Mouse (Mus musculus) hindbrain, embryonic 10.5 days (tissue): Measurements from ENCODE around the gene Hmgb1. TPM values are rescaled to one million over a fixed set of nuclear protein-coding genes. Genes with fewer than 3 reads are reported as not detected.

Experiments used
- DNase-seq: peaks from one replicate; pipeline ENCODE4 v3.0.0-alpha.2; 2017; ENCODE audit warnings: low spot score
- H3K27ac ChIP-seq: fragments of 300-500 bp; sonication (generic); 2 replicates; pipeline ENCODE4 v1.5.1; 2016; ENCODE audit warnings: mild to moderate bottlenecking, moderate library complexity
- H3K27me3 ChIP-seq: fragments of 300-500 bp; sonication (generic); 2 replicates; pipeline ENCODE4 v1.6.1; 2016; ENCODE audit warnings: mild to moderate bottlenecking; ENCODE audit not compliant: poor library complexity, insufficient read depth, severe bottlenecking
- H3K36me3 ChIP-seq: fragments of 300-500 bp; sonication (generic); 2 replicates; pipeline ENCODE4 v1.6.1; 2016; ENCODE audit warnings: mild to moderate bottlenecking, moderate library complexity
- H3K4me1 ChIP-seq: fragments of 300-500 bp; sonication (generic); replicated peaks from 2 replicates; pipeline ENCODE4 v1.6.1; 2016; ENCODE audit warnings: mild to moderate bottlenecking
- H3K4me3 ChIP-seq: fragments of 300-500 bp; sonication (generic); 2 replicates; pipeline ENCODE4 v1.5.1; 2016; ENCODE audit warnings: mild to moderate bottlenecking, moderate library complexity
- H3K9me3 ChIP-seq: fragments of 300-500 bp; sonication (generic); 2 replicates; pipeline ENCODE4 v1.6.1; 2016; ENCODE audit warnings: mild to moderate bottlenecking, moderate library complexity
- WGBS: fragments of 180-500 bp; shearing (Covaris S2); methylation state at CpG from one replicate; pipeline ENCODE4 v1.1.7; 2016; 5-methylcytosine and 5-hydroxymethylcytosine counted together
- polyA plus RNA-seq: library from polyadenylated mRNA; unstranded; fragments of >200 nt; fragmentation: Nextera tagmentation; extraction: Ambion mirVana; gene quantifications from 2 replicates; pipeline ENCODE4 v1.2.1, GENCODE M21; 2016

Hmgb1 gene
- polyA plus RNA-seq, 1 experiment from 2014 or later = 1,115 TPM

DNA sequence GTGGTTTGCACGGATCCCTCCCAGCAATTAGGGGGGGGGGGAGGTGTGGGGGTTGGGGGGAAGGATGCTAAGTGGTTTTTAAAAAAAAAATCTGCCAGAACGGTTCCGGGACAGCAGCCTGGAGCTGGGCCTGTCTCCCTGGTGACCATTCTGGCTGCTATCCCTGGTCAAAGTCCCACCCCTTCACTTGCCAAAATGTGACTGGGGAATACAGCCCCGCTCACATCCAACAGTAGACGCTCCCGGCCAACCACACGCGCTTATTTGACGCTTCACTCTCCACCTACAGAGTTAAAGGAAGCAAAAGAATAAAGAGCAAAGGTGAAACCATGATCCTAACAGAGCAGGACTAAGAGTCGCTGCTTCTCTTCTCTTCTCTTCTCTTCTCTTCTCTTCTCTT, 146.6 kb downstream of the Hmgb1 start:
- WGBS = 30% methylated on average over 10 of the region's 10 CpGs
- DNase-seq = no peak
- H3K27ac ChIP-seq = no peak overlapping the region

DNA sequence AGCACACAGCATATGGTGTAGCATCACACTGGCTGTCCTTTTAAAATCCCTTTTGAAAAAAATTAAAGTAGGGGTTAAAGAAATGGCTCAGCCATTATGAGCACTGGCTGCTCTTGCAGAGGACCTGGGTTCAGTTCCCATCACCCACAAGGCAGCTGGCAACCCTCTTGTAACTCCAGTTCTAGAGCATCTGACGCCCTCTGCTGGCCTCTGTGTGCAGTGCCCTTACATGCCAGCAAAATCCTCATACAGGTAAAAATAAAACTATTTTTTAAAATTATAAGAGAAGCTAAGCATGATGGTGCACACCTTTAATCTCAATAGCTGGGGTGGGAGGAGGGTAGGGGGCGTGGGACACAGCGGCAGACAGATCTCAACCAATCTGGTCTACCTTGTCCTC, 147.4 kb downstream of the Hmgb1 start:
- 93% methylated on average over 3 of the region's 3 CpGs for WGBS
- H3K4me3 ChIP-seq = no peak overlapping the region
- H3K36me3 ChIP-seq = peaks cover 8% of the 10 kb centered on the region
- no peak overlapping the region for H3K27ac ChIP-seq
- no peaks in the 10 kb centered on the region for H3K4me1 ChIP-seq
- DNase-seq = no peak
- H3K9me3 ChIP-seq = peaks cover 16% of the 10 kb centered on the region
- peaks cover 4% of the 10 kb centered on the region; the same call in 1 of the 2 replicates for H3K27me3 ChIP-seq

More for the DNA sequence above, 146.6 kb downstream of the Hmgb1 start:
- no peaks in the 10 kb centered on the region for H3K27me3 ChIP-seq
- H3K4me3 ChIP-seq = no peak overlapping the region
- peaks cover 11% of the 10 kb centered on the region for H3K36me3 ChIP-seq
- no peaks in the 10 kb centered on the region for H3K4me1 ChIP-seq
- peaks cover 16% of the 10 kb centered on the region for H3K9me3 ChIP-seq

DNA sequence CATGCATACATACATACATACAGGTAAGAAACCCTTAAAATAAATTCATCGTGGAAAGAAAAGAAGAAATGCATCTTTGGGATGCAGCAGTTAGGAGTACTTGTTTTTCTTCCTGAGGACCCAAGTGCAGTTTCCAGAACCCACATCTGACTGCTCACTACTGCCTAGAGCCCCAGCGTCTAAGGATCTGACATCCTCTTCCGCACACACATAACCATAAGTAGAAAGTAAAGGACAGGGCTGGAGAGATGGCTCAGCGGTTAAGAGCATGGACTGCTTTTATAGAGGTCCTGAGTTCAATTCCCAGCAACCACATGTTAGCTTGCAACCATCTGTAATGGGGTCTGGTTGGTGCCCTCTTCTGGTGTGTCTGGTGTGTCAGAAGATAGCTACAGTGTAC, 151.9 kb downstream of the Hmgb1 start:
- Histone ChIP-seq H3K27ac (no peak overlapping the region), H3K27me3 (peaks cover 6% of the 10 kb centered on the region; the same call in 1 of the 2 replicates), H3K9me3 (peaks cover 8% of the 10 kb centered on the region; the same call in 1 of the 2 replicates), H3K4me1 (peaks cover 21% of the 10 kb centered on the region), H3K4me3 (no peak overlapping the region), H3K36me3 (no peaks in the 10 kb centered on the region; the same call in 1 of the 2 replicates)
- DNase-seq = no peak
- WGBS = 98% methylated on average over 4 of the region's 4 CpGs

DNA sequence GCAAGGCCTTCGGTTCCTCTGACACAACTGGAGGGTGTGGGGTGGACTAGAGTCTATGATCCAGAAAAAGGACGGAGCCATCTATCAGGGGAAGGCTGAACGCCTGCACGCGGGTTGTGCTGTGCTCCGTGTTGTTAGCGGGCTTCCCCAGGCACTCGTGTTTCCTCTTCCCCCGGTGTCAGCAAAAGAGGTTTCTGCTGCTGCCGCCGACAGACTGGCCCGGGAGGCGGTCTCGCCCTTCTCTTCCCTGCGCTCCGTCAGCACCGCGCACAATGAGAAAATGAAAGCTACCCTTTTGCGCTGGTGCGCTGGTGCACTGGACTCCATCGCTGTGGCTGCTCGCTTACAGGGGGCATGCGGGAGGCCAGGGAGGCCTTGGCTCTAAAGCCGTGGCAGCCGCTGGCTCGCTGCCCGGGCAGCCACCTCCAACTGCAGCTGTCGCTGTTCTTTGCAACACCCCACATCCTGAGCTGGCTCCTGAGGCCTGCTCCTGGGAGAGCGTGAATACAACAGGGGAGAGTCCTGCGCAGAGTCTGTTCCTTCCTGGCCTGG, 153.0 kb downstream of the Hmgb1 start:
- Histone ChIP-seq H3K4me3 (peak overlapping the region; percentile 51), H3K27ac (peak overlapping the region; percentile 91), H3K36me3 (no peaks in the 10 kb centered on the region; the same call in 1 of the 2 replicates), H3K9me3 (peaks cover 4% of the 10 kb centered on the region; the same call in 1 of the 2 replicates), H3K4me1 (peaks cover 21% of the 10 kb centered on the region), H3K27me3 (peaks cover 6% of the 10 kb centered on the region; the same call in 1 of the 2 replicates)
- 6% methylated on average over 30 of the region's 30 CpGs for WGBS
- peak; percentile 70 for DNase-seq

DNA sequence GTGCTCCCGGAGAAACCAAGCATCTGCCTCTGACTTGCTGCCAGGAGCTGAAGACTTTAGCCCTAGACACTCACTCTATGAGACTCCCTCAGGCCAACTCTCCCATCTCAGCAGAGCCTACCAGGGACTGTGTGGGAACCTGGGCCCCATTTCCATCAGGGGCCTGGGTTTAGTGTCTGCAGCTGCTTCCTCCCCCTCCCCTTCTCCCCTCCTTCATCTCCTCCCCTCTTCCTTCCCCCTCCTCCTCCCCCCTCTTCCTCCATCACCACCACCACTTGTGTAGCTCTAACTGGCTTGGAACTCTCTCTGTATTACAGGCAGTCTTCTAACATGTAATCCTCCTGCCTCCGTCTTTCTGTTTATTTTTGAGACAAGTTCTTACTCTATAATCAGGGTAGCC, 154.2 kb downstream of the Hmgb1 start:
- no peaks in the 10 kb centered on the region for H3K36me3 ChIP-seq
- peaks cover 6% of the 10 kb centered on the region; the same call in 1 of the 2 replicates for H3K27me3 ChIP-seq
- peak overlapping the region; percentile 50; the same call in 1 of the 2 replicates for H3K27ac ChIP-seq
- WGBS = 66% methylated on average over 2 of the region's 2 CpGs
- no peak overlapping the region for H3K4me3 ChIP-seq
- H3K4me1 ChIP-seq = peaks cover 21% of the 10 kb centered on the region
- no peak for DNase-seq
- H3K9me3 ChIP-seq = 0 out of 2 replicates have a peak, but pooled peaks cover 4% of the 10 kb centered on the region

DNA sequence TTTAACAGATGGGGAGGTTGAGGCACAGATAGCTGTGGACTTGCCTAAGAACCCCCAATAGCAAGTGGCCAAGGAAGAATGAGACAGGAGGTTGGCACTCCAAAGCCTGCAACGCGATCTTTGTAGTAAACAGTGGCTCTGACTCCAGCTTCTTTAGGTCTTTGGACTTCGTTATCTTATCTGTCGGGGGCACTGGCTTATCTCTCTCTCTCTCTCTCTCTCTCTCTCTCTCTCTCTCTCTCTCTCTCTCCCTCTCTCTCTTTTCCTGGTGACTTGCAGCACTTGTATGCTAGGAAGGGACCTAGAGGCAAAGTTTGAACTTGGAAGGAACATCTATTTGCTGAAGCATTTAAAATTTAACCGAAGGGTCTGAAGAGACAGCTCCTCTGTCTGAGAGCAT, 155.9 kb downstream of the Hmgb1 start:
- Histone ChIP-seq H3K27ac (no peak overlapping the region), H3K4me3 (no peak overlapping the region), H3K9me3 (0 out of 2 replicates have a peak, but pooled peaks cover 4% of the 10 kb centered on the region), H3K4me1 (peaks cover 21% of the 10 kb centered on the region), H3K27me3 (peaks cover 6% of the 10 kb centered on the region; the same call in 1 of the 2 replicates), H3K36me3 (no peaks in the 10 kb centered on the region)
- no peak for DNase-seq
- 71% methylated on average over 5 of the region's 5 CpGs for WGBS

DNA sequence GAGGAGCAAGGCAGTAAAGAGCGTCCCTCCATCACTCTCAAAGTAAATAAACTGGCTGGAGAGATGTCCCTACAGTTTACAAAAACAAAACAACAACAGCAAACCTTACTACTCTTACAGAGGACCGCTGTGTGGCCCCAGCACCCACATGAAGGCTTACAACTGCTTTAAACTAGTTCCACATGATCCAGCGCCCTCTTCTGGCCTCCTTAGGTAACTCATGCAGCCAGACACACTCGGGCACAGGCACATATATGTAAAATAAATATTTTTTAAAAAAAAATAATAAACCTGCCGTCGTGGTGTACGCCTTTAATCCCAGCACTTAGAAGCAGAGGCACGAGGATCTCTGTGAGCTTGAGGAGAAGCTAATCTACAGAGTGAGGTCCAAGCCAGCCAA, 156.9 kb downstream of the Hmgb1 start:
- H3K36me3 ChIP-seq = no peaks in the 10 kb centered on the region
- DNase-seq = no peak
- H3K9me3 ChIP-seq = 0 out of 2 replicates have a peak, but pooled peaks cover 4% of the 10 kb centered on the region
- H3K27me3 ChIP-seq = peaks cover 6% of the 10 kb centered on the region; the same call in 1 of the 2 replicates
- H3K4me3 ChIP-seq = no peak overlapping the region
- H3K27ac ChIP-seq = no peak overlapping the region
- WGBS = 77% methylated on average over 8 of the region's 8 CpGs
- H3K4me1 ChIP-seq = peaks cover 21% of the 10 kb centered on the region

DNA sequence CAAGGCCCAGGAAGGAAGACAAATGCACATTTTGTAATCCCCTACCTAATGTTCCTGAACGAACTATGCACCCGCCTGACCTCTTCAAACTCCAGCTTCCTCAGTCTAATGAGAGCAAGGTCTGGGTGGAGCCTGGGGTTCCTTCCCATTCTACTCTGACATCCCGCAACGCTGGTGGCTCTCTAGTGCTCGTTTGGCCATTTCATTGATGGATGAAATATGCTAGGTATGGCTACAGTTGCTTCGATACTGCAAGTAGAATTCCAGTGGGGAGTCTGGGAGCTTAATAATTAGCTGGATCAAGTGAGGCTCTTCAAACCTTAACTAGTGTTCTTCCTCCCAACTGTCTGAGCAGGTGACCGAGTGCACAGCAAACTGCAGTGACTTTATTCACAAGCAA, 163.2 kb downstream of the Hmgb1 start:
- DNase-seq = no peak
- H3K9me3 ChIP-seq = no peaks in the 10 kb centered on the region
- H3K36me3 ChIP-seq = no peaks in the 10 kb centered on the region
- 0 out of 2 replicates have a peak, but pooled peaks cover 12% of the 10 kb centered on the region for H3K4me1 ChIP-seq
- H3K27me3 ChIP-seq = peaks cover 10% of the 10 kb centered on the region
- 65% methylated on average over 7 of the region's 7 CpGs for whole genome bisulfite sequencing
- no peak overlapping the region for H3K4me3 ChIP-seq
- no peak overlapping the region for H3K27ac ChIP-seq

DNA sequence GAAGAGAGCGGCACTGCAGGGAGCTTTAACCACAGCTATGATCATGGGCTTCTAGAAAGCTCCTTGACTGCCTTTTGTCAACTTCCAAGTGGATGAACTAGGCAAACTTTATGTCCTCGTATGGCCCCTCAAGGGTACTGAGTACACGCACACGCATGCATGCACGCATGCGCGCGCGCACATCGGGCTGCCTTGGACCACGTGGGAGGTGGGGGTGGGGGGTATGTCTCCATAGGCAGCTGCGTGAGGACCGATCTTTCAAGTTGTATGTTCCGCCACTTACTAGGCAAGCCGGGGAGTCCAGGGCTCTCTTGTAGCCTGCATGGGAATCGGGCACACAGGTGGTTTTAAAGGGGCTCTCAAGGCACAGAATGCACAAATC, 163.6 kb downstream of the Hmgb1 start:
- Histone ChIP-seq H3K27ac (no peak overlapping the region), H3K4me1 (peaks cover 16% of the 10 kb centered on the region; the same call in 1 of the 2 replicates), H3K9me3 (no peaks in the 10 kb centered on the region), H3K36me3 (no peaks in the 10 kb centered on the region), H3K27me3 (peaks cover 12% of the 10 kb centered on the region), H3K4me3 (0 out of 2 replicates have a peak overlapping the region, but pooled peaks have one; percentile 1)
- 69% methylated on average over 16 of the region's 16 CpGs for WGBS
- no peak for DNase-seq

DNA sequence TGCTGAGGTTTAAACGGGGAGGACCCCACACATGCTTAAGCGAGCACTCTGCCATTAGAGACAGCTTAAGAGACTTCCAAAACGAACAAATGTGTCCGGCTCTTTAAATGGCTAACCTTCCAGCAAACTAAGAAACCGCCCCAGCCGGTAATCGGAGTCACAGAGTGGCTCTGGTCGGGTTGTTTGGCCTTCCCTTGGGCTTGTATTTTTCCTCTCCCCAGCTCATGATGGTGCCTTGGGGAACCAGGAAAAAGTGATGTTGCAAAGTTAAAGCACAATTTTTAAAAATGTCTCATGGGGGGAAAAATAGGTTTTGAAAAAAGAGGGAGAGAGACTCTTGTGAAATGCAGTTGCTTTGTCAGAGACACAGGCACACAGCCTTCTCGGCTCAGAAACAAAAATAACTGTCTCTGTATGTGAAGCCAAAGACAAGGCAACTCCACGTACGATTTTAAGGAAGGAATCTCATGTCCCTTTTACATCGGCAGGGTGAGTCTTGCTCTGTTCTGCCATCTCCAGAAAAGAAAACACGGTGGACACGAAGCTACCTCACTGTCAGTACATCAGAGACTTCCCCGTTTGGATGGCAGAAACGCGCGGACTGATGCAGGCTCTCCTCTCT, 164.1 kb downstream of the Hmgb1 start:
- Histone ChIP-seq H3K36me3 (no peaks in the 10 kb centered on the region), H3K27ac (no peak overlapping the region), H3K27me3 (peaks cover 16% of the 10 kb centered on the region), H3K9me3 (no peaks in the 10 kb centered on the region), H3K4me3 (0 out of 2 replicates have a peak overlapping the region, but pooled peaks have one; percentile 1), H3K4me1 (peaks cover 20% of the 10 kb centered on the region)
- DNase-seq = no peak
- WGBS = 57% methylated on average over 18 of the region's 18 CpGs

DNA sequence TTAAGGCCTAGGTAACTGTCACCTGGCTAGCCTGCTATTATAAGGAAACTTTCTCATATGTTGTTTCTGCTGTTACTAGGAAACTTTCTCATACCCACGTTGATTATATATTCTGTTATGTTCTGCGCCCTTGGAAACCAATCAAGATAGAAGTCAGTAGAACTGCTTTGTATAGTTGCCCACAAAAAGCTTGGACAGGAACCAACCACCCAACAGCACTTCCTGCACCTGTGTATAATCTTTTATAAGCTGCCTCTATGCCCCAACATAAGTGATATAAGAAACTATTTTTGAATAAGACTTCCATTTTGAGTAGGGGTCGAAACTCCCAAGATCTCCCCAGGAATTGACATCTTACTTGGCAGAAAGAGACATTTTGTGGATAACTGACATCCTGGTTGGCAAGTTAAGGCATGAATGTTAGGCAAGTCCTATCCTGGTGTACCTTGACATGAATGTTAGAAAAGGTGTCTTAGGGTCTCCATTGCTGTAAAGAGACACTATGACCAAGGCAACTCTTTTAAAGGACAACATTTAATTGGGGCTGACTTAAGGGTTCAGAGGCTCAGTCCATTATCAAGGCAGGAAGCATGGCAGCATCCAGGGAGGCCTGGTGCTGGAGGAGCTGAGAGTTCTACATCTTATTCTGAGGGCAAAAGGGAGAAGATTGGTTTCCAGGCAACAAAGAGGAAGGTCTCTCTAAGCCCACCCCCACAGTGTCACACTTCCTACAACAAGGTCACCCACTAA, 166.4 kb downstream of the Hmgb1 start:
- Histone ChIP-seq H3K27me3 (peaks cover 32% of the 10 kb centered on the region), H3K27ac (no peak overlapping the region)
- 89% methylated on average over 3 of the region's 3 CpGs for WGBS

DNA sequence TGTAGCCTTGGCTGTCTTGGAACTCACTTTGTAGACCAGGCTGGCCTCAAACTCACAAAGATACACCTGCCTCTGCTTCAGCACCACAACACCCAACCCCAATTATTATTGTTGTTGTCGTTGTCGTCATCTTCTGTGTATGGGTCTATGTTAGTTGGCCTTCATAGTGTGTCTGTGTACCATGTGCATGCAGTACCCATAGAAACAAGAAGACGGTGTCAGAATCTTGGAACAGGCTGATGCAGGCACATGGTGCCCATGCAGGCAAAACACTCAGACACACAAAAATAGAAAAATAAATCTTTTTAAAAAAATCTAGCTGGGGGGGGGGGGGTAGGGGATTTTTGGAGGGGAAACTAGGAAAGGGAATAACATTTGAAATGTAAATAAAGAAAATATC, 167.1 kb downstream of the Hmgb1 start:
- Histone ChIP-seq H3K9me3 (no peaks in the 10 kb centered on the region), H3K4me3 (no peak overlapping the region), H3K4me1 (peaks cover 32% of the 10 kb centered on the region), H3K27ac (no peak overlapping the region), H3K36me3 (no peaks in the 10 kb centered on the region), H3K27me3 (peaks cover 32% of the 10 kb centered on the region)
- 92% methylated on average over 3 of the region's 3 CpGs for WGBS
- DNase-seq = no peak

More for the DNA sequence above, 166.4 kb downstream of the Hmgb1 start:
- H3K4me3 ChIP-seq = no peak overlapping the region
- H3K9me3 ChIP-seq = no peaks in the 10 kb centered on the region
- peaks cover 32% of the 10 kb centered on the region for H3K4me1 ChIP-seq
- DNase-seq = no peak
- H3K36me3 ChIP-seq = no peaks in the 10 kb centered on the region
